Mouse (Mus musculus) thymus, adult 2 months (tissue): ENCODE measurements at regions not wholly inside any gene's neighbourhood (a gene's known extent, or its start where the extent isn't known, plus 50 kb on each side); places are given as distances from the start of the nearest gene placed in this dataset.

Source experiments
- CTCF ChIP-seq: fragments of 200-500 bp; IDR thresholded peaks from 2 replicates; pipeline ENCODE4 v1.5.1; 2012; ENCODE audit warnings: mild to moderate bottlenecking, control low read depth, low read length, moderate library complexity, borderline replicate concordance; ENCODE audit not compliant: control insufficient read depth, poor library complexity, insufficient read depth; ENCODE audit errors: extremely low read depth
- POLR2A ChIP-seq: fragments of 200-500 bp; IDR thresholded peaks from 2 replicates; pipeline ENCODE4 v1.6.1; 2012; ENCODE audit warnings: mild to moderate bottlenecking, low read length, control low read depth, moderate library complexity; ENCODE audit not compliant: control insufficient read depth, poor library complexity, insufficient read depth; ENCODE audit errors: extremely low read depth

DNA sequence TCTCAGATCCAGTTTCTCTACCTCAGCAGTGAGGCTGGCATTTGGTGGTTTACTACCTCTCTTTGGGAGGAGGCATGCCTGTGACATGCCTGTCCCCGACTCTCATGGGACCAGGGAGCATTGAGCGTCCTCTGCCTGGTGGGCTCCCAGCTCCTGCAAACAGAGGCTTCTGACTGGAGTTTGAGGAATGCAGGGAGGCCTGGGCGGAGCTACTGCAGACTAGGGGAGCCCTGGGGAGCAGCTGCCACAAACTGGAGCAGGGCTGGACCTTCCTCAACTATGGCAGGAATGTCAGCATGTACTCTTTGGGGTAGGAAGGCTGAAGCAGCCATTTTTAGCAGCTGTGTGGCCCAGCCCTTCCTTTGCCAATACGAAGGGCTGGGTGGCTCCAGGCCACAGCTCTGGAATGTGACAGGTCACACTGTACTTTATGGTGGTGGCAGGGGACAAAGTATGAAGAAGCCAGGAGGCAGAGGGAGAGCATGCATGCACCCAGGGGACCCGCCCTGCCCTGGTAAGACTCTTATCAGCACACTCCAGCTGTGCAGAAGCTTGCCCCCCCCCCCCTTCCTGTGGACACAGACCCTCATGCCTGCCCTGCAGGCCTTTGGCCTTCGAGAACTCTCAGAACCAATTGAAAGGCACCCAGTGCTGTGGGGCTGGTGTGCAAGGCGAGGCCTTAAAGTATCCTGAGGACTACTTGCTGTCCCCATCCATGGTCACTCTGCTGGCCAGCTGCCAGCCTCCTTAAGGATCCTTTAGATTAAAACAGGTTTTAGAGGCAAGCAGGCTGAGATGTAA, 129.5 kb downstream of the Gadd45g start:
- TF ChIP-seq POLR2A, result no peak
- TF ChIP-seq CTCF, result no peak
